Mouse (Mus musculus) liver, embryonic 12.5 days (tissue): ENCODE results near the gene Mdga1. TPM values are rescaled to one million over a fixed set of nuclear protein-coding genes. Genes with fewer than 3 reads are reported as not detected.
A peak's percentile ranks its signal among the peaks of the same experiment; 100 is the strongest.

Experiments
- ATAC-seq: fragments of 200-750 bp; cut with Nextera tagmentation; 2 replicates; pipeline ENCODE4 v1.8.0; 2017; ENCODE audit warnings: moderate number of reproducible peaks, mild to moderate bottlenecking, moderate library complexity
- H3K27ac ChIP-seq: fragments of 300-500 bp; sonication (generic); 2 replicates; pipeline ENCODE4 v1.5.1; 2016; ENCODE audit warnings: mild to moderate bottlenecking
- H3K27me3 ChIP-seq: fragments of 300-500 bp; sonication (generic); replicated peaks from 2 replicates; pipeline ENCODE4 v1.6.1; 2016; ENCODE audit warnings: mild to moderate bottlenecking, moderate library complexity
- H3K36me3 ChIP-seq: fragments of 300-500 bp; sonication (generic); 2 replicates; pipeline ENCODE4 v1.6.1; 2016; ENCODE audit warnings: mild to moderate bottlenecking, moderate library complexity
- H3K4me1 ChIP-seq: fragments of 300-500 bp; sonication (generic); 2 replicates; pipeline ENCODE4 v1.6.1; 2016
- H3K4me2 ChIP-seq: fragments of 300-500 bp; sonication (generic); 2 replicates; pipeline ENCODE4 v1.6.1; 2016; ENCODE audit warnings: mild to moderate bottlenecking, moderate library complexity
- H3K4me3 ChIP-seq: fragments of 300-500 bp; sonication (generic); 2 replicates; pipeline ENCODE4 v1.5.1; 2016; ENCODE audit warnings: mild to moderate bottlenecking, moderate library complexity
- H3K9ac ChIP-seq: fragments of 300-500 bp; sonication (generic); 2 replicates; pipeline ENCODE4 v1.6.1; 2016; ENCODE audit warnings: mild to moderate bottlenecking, moderate library complexity
- H3K9me3 ChIP-seq: fragments of 300-500 bp; sonication (generic); replicated peaks from 2 replicates; pipeline ENCODE4 v1.6.1; 2016; ENCODE audit warnings: mild to moderate bottlenecking, moderate library complexity
- WGBS: fragments of 180-500 bp; shearing (Covaris S2); methylation state at CpG from one replicate; pipeline ENCODE4 v1.1.7; 2016; ENCODE audit not compliant: insufficient replicate concordance; 5-methylcytosine and 5-hydroxymethylcytosine counted together
- polyA plus RNA-seq: library from polyadenylated mRNA; unstranded; fragments of >200 nt; fragmentation: Nextera tagmentation; extraction: Ambion mirVana; gene quantifications from 2 replicates; pipeline ENCODE4 v1.2.1, GENCODE M21; 2016

Mdga1 gene
- polyA plus RNA-seq, 1 experiment from 2014 or later, result 1.7 TPM

DNA sequence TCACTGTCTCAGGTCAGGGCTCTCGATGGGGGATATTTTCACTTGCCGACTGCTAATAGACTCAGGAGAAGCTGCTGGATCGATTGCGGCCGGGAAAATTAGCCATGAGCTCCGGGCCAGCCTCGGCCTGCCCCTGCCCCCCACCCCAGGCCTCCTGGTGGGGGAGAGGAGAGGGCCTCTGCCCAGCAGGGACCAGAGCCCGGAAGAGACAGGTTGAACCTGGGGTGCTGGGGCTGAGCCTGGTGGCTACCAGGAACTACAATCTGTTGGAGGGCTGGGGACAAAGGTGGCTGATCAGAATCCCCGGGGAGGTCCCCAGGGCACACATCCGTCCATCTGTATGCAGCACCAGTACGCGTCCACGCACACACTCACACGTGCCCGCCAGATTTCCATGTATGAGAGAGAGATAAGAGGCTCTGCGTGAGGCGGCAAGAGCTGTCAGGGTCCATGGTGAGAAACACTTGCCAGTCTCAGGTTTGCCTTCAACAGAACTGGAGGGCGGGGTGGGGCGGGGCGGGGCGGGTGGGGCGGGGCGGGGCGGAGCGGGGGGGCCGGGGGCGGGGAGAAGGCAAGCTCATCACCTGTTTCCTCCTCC, 95.7 kb downstream of the Mdga1 start:
- Histone ChIP-seq H3K4me1 (peaks cover 22% of the 10 kb centered on the region), H3K36me3 (no peaks in the 10 kb centered on the region), H3K4me2 (peak overlapping the region; percentile 51), H3K9me3 (peaks cover 20% of the 10 kb centered on the region; the same call in 1 of the 2 replicates), H3K27me3 (peaks cover 10% of the 10 kb centered on the region; the same call in 1 of the 2 replicates), H3K27ac (no peak overlapping the region), H3K9ac (no peak overlapping the region), H3K4me3 (no peak overlapping the region; the same call in 1 of the 2 replicates)
- 25% methylated on average over 23 of the region's 27 CpGs for WGBS
- peak; percentile 49; the same call in 1 of the 2 replicates for ATAC-seq

- WGBS, result 82% methylated on average over 7 of the region's 7 CpGs
- H3K4me1 ChIP-seq, result peaks cover 22% of the 10 kb centered on the region
- ATAC-seq, result no peak
- H3K4me2 ChIP-seq, result 0 out of 2 replicates have a peak overlapping the region, but pooled peaks have one; percentile 51
- H3K27me3 ChIP-seq, result peaks cover 10% of the 10 kb centered on the region; the same call in 1 of the 2 replicates
- peaks cover 14% of the 10 kb centered on the region; the same call in 1 of the 2 replicates for H3K9me3 ChIP-seq
- no peak overlapping the region for H3K27ac ChIP-seq
- H3K36me3 ChIP-seq, result no peaks in the 10 kb centered on the region
- no peak overlapping the region for H3K4me3 ChIP-seq
- no peak overlapping the region for H3K9ac ChIP-seq
Observed at GRCm38 (mm10) chr17:29873580-29874015, 96.3 kb downstream of the Mdga1 start.

DNA sequence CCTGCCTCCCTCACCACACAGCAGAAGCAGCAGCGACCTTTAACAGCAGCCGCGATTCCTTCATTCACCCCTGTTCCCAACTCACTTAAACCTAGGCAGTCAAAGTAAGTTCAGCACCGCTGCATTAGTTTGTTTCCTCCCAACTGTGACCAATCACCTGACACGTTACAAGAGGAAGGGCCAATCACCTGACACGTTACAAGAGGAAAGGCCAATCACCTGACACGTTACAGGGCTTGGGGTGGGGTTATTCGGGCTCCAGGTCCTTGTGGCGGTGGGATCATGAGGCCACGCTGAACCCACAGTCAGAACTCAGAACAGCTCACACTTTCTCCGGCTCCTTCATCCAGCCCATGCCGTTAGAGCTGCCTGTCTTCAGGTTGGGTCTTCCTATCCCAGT, 99.6 kb downstream of the Mdga1 start:
- Histone ChIP-seq H3K4me1 (peaks cover 32% of the 10 kb centered on the region), H3K4me2 (no peak overlapping the region), H3K36me3 (no peaks in the 10 kb centered on the region), H3K4me3 (no peak overlapping the region), H3K27ac (no peak overlapping the region), H3K9ac (no peak overlapping the region), H3K9me3 (peaks cover 6% of the 10 kb centered on the region), H3K27me3 (no peaks in the 10 kb centered on the region; the same call in 1 of the 2 replicates)
- WGBS, result 77% methylated on average over 12 of the region's 12 CpGs
- no peak for ATAC-seq

DNA sequence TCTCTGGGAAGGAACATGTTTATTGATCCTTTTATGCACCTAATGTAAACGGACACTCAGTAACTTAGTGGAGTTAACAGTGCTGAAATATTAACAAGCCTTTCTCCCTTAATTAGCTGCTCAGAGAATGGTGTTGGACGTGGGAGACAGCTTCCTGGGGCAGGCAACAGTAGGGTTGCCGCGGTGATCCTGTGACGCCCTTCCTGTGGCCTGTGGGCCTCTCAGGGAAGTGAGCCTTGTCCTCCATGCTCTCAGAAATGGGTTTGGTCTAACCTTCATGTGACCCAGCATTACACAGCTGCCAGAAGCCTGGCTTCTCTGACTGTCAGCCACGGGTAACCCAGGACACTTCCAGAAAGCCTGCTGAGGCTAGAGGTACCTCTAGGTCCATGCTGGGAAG, 104.0 kb downstream of the Mdga1 start:
- Histone ChIP-seq H3K4me2 (no peak overlapping the region), H3K27me3 (no peaks in the 10 kb centered on the region), H3K27ac (no peak overlapping the region), H3K4me3 (no peak overlapping the region), H3K4me1 (peaks cover 36% of the 10 kb centered on the region), H3K9ac (no peak overlapping the region), H3K36me3 (no peaks in the 10 kb centered on the region), H3K9me3 (peaks cover 6% of the 10 kb centered on the region)
- 45% methylated on average over 6 of the region's 6 CpGs for WGBS
- no peak for ATAC-seq

DNA sequence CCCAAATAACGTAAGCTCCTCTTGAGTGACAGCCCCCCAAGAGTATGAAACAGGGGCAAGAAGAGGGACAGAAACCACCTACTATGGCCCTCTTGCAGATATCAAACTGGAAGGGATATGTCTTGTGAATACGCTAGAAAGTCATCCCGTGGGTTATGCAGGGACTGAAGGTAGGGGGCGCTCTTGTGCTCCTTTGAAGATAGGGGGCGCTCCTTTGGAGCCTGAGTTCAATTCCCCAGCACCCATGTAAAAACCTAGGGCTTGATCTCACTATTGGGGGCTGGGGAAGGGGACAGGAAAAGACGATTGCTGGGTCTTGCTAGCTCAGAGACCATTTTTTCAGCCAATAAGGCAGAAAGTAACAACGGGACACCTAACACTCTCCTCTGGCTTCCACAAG, 105.4 kb downstream of the Mdga1 start:
- no peak for ATAC-seq
- Histone ChIP-seq H3K36me3 (no peaks in the 10 kb centered on the region), H3K4me1 (peaks cover 51% of the 10 kb centered on the region), H3K9ac (no peak overlapping the region), H3K9me3 (peaks cover 6% of the 10 kb centered on the region), H3K27me3 (no peaks in the 10 kb centered on the region), H3K27ac (0 out of 2 replicates have a peak overlapping the region, but pooled peaks have one; percentile 41), H3K4me2 (no peak overlapping the region), H3K4me3 (no peak overlapping the region)
- 53% methylated on average over 7 of the region's 7 CpGs for WGBS

DNA sequence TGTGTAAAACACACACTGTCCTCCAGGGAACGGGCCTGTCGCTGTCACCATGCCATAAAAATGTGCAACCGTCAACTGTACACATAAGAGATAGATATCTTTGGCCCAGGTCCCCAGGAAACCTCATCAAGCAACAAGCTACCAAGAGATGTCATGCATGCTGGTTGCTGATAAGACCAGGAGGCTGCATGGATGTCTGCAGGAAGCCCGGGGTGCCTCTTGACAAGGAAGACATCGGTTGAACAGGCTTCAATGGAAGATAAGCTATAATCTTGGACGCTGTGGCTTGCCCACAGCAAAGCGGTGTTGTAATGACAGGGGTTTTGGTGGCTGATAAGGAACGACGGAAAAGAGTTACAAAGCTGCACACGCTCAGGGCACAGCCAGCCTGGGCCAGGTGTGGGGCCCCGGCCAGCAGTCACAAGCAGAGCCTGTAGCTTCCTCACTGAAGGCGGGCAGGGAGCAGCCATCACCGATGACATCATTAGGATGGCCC, 110.1 kb downstream of the Mdga1 start:
- no peaks in the 10 kb centered on the region for H3K36me3 ChIP-seq
- no peaks in the 10 kb centered on the region for H3K9me3 ChIP-seq
- WGBS, result 14% methylated on average over 13 of the region's 13 CpGs
- H3K4me3 ChIP-seq, result peak overlapping the region; percentile 15; the same call in 1 of the 2 replicates
- H3K9ac ChIP-seq, result peak overlapping the region; percentile 62
- H3K4me2 ChIP-seq, result peak overlapping the region; percentile 62
- H3K4me1 ChIP-seq, result peaks cover 82% of the 10 kb centered on the region
- H3K27ac ChIP-seq, result peak overlapping the region; percentile 95
- peak; percentile 96 for ATAC-seq
- no peaks in the 10 kb centered on the region for H3K27me3 ChIP-seq

DNA sequence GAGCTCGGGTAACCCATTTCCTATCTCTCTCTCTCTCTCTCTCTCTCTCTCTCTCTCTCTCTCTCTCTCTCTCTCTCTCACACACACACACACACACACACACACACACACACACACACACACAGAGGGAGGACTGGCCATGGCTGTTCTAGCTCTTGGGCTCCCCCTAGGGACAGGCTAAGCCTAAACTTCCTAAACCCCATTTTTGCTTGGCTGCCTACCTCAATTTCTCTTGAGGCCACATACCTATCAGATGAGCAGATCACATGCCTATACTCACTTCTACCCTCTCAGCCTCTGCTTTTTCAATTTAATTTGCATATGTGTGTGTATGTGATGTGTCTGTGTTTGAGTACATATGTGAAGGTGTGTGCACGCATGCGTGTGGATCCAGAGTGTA, 111.1 kb downstream of the Mdga1 start:
- Histone ChIP-seq H3K9me3 (no peaks in the 10 kb centered on the region), H3K4me3 (no peak overlapping the region), H3K27me3 (no peaks in the 10 kb centered on the region), H3K36me3 (no peaks in the 10 kb centered on the region), H3K27ac (peak overlapping the region; percentile 95), H3K4me1 (peaks cover 82% of the 10 kb centered on the region), H3K4me2 (peak overlapping the region; percentile 62), H3K9ac (peak overlapping the region; percentile 62)
- WGBS, result 68% methylated on average over 3 of the region's 3 CpGs
- no peak for ATAC-seq

- H3K27ac ChIP-seq, result peak overlapping the region; percentile 71
- 52% methylated on average over 18 of the region's 18 CpGs for WGBS
- H3K4me2 ChIP-seq, result peak overlapping the region; percentile 18; the same call in 1 of the 2 replicates
Observed at GRCm38 (mm10) chr17:29855702-29856580, 113.9 kb downstream of the Mdga1 start.

GRCm38 (mm10) chr17:29854835-29855234, 115.1 kb downstream of the Mdga1 start:
- Histone ChIP-seq H3K4me1 (peaks cover 87% of the 10 kb centered on the region), H3K27me3 (peaks cover 8% of the 10 kb centered on the region; the same call in 1 of the 2 replicates), H3K9ac (peak overlapping the region; percentile 55), H3K27ac (peak overlapping the region; percentile 71), H3K36me3 (no peaks in the 10 kb centered on the region), H3K4me2 (peak overlapping the region; percentile 52), H3K9me3 (no peaks in the 10 kb centered on the region), H3K4me3 (no peak overlapping the region)
- no peak for ATAC-seq
- WGBS, result 74% methylated on average over 4 of the region's 4 CpGs

More at GRCm38 (mm10) chr17:29855702-29856580, 113.9 kb downstream of the Mdga1 start:
- ATAC-seq, result no peak
- Histone ChIP-seq H3K4me3 (no peak overlapping the region), H3K4me1 (peaks cover 87% of the 10 kb centered on the region), H3K9ac (peak overlapping the region; percentile 55), H3K36me3 (no peaks in the 10 kb centered on the region), H3K9me3 (no peaks in the 10 kb centered on the region), H3K27me3 (peaks cover 8% of the 10 kb centered on the region; the same call in 1 of the 2 replicates)

DNA sequence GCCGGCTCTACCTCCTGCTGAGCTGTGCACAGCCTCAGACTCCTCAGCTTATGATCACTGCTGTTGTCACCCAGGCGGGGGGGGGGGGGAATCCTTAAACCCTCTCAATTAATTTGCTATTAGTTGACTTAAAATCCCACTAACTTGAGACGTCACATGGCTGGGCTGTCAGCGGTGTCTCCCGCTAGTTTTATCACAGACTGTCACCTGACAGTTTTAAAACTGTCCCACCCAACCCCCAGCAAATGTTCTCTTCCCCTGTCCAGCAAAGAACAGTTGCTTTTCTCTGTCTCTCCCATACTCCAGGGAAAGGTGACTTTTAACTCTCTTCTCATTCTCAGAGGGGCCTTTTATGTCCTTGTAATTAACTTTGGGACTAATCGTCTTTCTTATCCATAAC, 115.5 kb downstream of the Mdga1 start:
- no peak overlapping the region for H3K4me3 ChIP-seq
- peak overlapping the region; percentile 55 for H3K9ac ChIP-seq
- H3K27me3 ChIP-seq, result peaks cover 11% of the 10 kb centered on the region; the same call in 1 of the 2 replicates
- H3K4me1 ChIP-seq, result peaks cover 87% of the 10 kb centered on the region
- ATAC-seq, result peak; percentile 59; the same call in 1 of the 2 replicates
- no peaks in the 10 kb centered on the region for H3K36me3 ChIP-seq
- whole genome bisulfite sequencing, result 31% methylated on average over 6 of the region's 6 CpGs
- peak overlapping the region; percentile 71 for H3K27ac ChIP-seq
- peak overlapping the region; percentile 52 for H3K4me2 ChIP-seq
- no peaks in the 10 kb centered on the region for H3K9me3 ChIP-seq

GRCm38 (mm10) chr17:29852846-29853486, 116.9 kb downstream of the Mdga1 start:
- Histone ChIP-seq H3K4me1 (peaks cover 83% of the 10 kb centered on the region), H3K27me3 (peaks cover 11% of the 10 kb centered on the region; the same call in 1 of the 2 replicates), H3K4me3 (no peak overlapping the region), H3K36me3 (no peaks in the 10 kb centered on the region), H3K4me2 (no peak overlapping the region), H3K27ac (peak overlapping the region; percentile 43; the same call in 1 of the 2 replicates), H3K9ac (no peak overlapping the region), H3K9me3 (no peaks in the 10 kb centered on the region)
- no peak for ATAC-seq
- WGBS, result 65% methylated on average over 8 of the region's 8 CpGs
